ENCODE assay signal across 8 mouse cellular contexts in genomic region chr13:53178171-53178570, GRCm38 (mm10).
DNase-seq lines count a peak whose midpoint lies in the region; ATAC-seq and TF ChIP-seq lines count a peak whose summit lies in the region.

No protein-coding gene starts in this region.

- no peaks in the 10 kb centered on the region for H3K27me3 ChIP-seq in hindbrain, embryonic 10.5 days (ENCODE audit: insufficient read depth, poor library complexity, severe bottlenecking)
- H3K27me3 ChIP-seq in hindbrain, embryonic 11.5 days (ENCODE audit: control insufficient read depth, insufficient read depth, low read length), result no peaks in the 10 kb centered on the region
- H3K27me3 ChIP-seq in embryonic facial prominence, embryonic 15.5 days, result no peaks in the 10 kb centered on the region; the same call in 1 of the 2 replicates
- H3K27me3 ChIP-seq in kidney, embryonic 15.5 days, result peaks cover 55% of the 10 kb centered on the region
- no peaks in the 10 kb centered on the region for H3K27me3 ChIP-seq in midbrain, postnatal 0 days (ENCODE audit: insufficient read depth, low read length)

- DNase-seq in hindbrain, embryonic 10.5 days (ENCODE audit: low spot score), result no peak
- no peak for DNase-seq in hindbrain, embryonic 11.5 days (ENCODE audit: low spot score)
- DNase-seq in midbrain, postnatal 0 days (ENCODE audit: low spot score), result peak; percentile 48
- no peak for DNase-seq in spleen, adult 12 weeks (ENCODE audit: low spot score)
- DNase-seq in embryo, embryonic 10 days (ENCODE audit: low spot score), result no peak
- no peak for DNase-seq in gastrocnemius, adult 8-10 months (ENCODE audit: low spot score in 2 of 2)

- ATAC-seq in hindbrain, embryonic 11.5 days (ENCODE audit: low FRiP score), result no peak
- ATAC-seq in embryonic facial prominence, embryonic 15.5 days (ENCODE audit: insufficient number of reproducible peaks, low FRiP score, low TSS enrichment, low read depth), result no peak
- ATAC-seq in kidney, embryonic 15.5 days (replicated peaks; ENCODE audit: low FRiP score), result peak; percentile 34
- peak; percentile 59; the same call in 1 of the 2 replicates for ATAC-seq in midbrain, postnatal 0 days (ENCODE audit: low FRiP score)

- H3K4me1 ChIP-seq in hindbrain, embryonic 10.5 days (replicated peaks), result peaks cover 65% of the 10 kb centered on the region
- H3K4me1 ChIP-seq in hindbrain, embryonic 11.5 days (replicated peaks; ENCODE audit: control insufficient read depth, insufficient read depth, low read length), result peaks cover 9% of the 10 kb centered on the region
- peaks cover 73% of the 10 kb centered on the region for H3K4me1 ChIP-seq in embryonic facial prominence, embryonic 15.5 days
- peaks cover 58% of the 10 kb centered on the region for H3K4me1 ChIP-seq in kidney, embryonic 15.5 days
- peaks cover 7% of the 10 kb centered on the region; the same call in 1 of the 2 replicates for H3K4me1 ChIP-seq in midbrain, postnatal 0 days (ENCODE audit: insufficient read depth, low read length)

- H3K9me3 ChIP-seq in hindbrain, embryonic 10.5 days, result no peaks in the 10 kb centered on the region
- H3K9me3 ChIP-seq in hindbrain, embryonic 11.5 days (ENCODE audit: control insufficient read depth, low read length), result no peaks in the 10 kb centered on the region
- no peaks in the 10 kb centered on the region for H3K9me3 ChIP-seq in embryonic facial prominence, embryonic 15.5 days (replicated peaks)
- H3K9me3 ChIP-seq in kidney, embryonic 15.5 days (replicated peaks), result no peaks in the 10 kb centered on the region
- no peaks in the 10 kb centered on the region for H3K9me3 ChIP-seq in midbrain, postnatal 0 days (ENCODE audit: low read length)

- H3K9ac ChIP-seq in hindbrain, embryonic 11.5 days (ENCODE audit: low read depth, low read length), result no peak overlapping the region
- H3K9ac ChIP-seq in embryonic facial prominence, embryonic 15.5 days, result no peak overlapping the region
- H3K9ac ChIP-seq in kidney, embryonic 15.5 days, result no peak overlapping the region
- no peak overlapping the region for H3K9ac ChIP-seq in midbrain, postnatal 0 days (replicated peaks; ENCODE audit: low read length, poor library complexity, severe bottlenecking)

- H3K27ac ChIP-seq in hindbrain, embryonic 10.5 days, result peak overlapping the region; percentile 68; the same call in 1 of the 2 replicates
- no peak overlapping the region for H3K27ac ChIP-seq in hindbrain, embryonic 11.5 days (ENCODE audit: low read depth, low read length)
- H3K27ac ChIP-seq in embryonic facial prominence, embryonic 15.5 days (replicated peaks), result peak overlapping the region; percentile 67
- peak overlapping the region; percentile 72 for H3K27ac ChIP-seq in kidney, embryonic 15.5 days
- H3K27ac ChIP-seq in midbrain, postnatal 0 days (ENCODE audit: low read depth, low read length), result peak overlapping the region; percentile 47; the same call in 1 of the 2 replicates

- TF ChIP-seq CTCF in midbrain, postnatal 0 days (IDR thresholded peaks at IDR 0.05), result no peak

- H3K4me2 ChIP-seq in hindbrain, embryonic 11.5 days (replicated peaks; ENCODE audit: low read depth, low read length), result no peak overlapping the region
- peak overlapping the region; percentile 25 for H3K4me2 ChIP-seq in embryonic facial prominence, embryonic 15.5 days (replicated peaks)
- H3K4me2 ChIP-seq in kidney, embryonic 15.5 days, result peak overlapping the region; percentile 41
- peak overlapping the region; percentile 15; the same call in 1 of the 2 replicates for H3K4me2 ChIP-seq in midbrain, postnatal 0 days (ENCODE audit: low read depth, low read length, poor library complexity, severe bottlenecking)

- H3K36me3 ChIP-seq in hindbrain, embryonic 10.5 days, result no peaks in the 10 kb centered on the region
- no peaks in the 10 kb centered on the region for H3K36me3 ChIP-seq in hindbrain, embryonic 11.5 days (ENCODE audit: control insufficient read depth, insufficient read depth, low read length)
- no peaks in the 10 kb centered on the region for H3K36me3 ChIP-seq in embryonic facial prominence, embryonic 15.5 days
- H3K36me3 ChIP-seq in kidney, embryonic 15.5 days, result no peaks in the 10 kb centered on the region
- H3K36me3 ChIP-seq in midbrain, postnatal 0 days (ENCODE audit: insufficient read depth, low read length), result no peaks in the 10 kb centered on the region

- WGBS in hindbrain, embryonic 10.5 days, result 38% methylated on average over 4 of the region's 4 CpGs
- 25% methylated on average over 4 of the region's 4 CpGs for WGBS in hindbrain, embryonic 11.5 days
- WGBS in embryonic facial prominence, embryonic 15.5 days, result 36% methylated on average over 4 of the region's 4 CpGs
- WGBS in kidney, embryonic 15.5 days, result 17% methylated on average over 4 of the region's 4 CpGs
- WGBS in midbrain, postnatal 0 days, result 19% methylated on average over 4 of the region's 4 CpGs

- H3K4me3 ChIP-seq in hindbrain, embryonic 10.5 days, result no peak overlapping the region; the same call in none of the 2 replicates
- no peak overlapping the region for H3K4me3 ChIP-seq in hindbrain, embryonic 11.5 days (ENCODE audit: low read depth, low read length)
- H3K4me3 ChIP-seq in embryonic facial prominence, embryonic 15.5 days (replicated peaks), result no peak overlapping the region
- H3K4me3 ChIP-seq in kidney, embryonic 15.5 days (replicated peaks), result no peak overlapping the region
- H3K4me3 ChIP-seq in midbrain, postnatal 0 days (ENCODE audit: low read depth, low read length), result no peak overlapping the region

Comparison
In these comparisons a context has a peak if more than half of its experiments do, and no peak if none do; other contexts are left out.
1. ATAC-seq: peak in kidney, embryonic 15.5 days (single experiment) and midbrain, postnatal 0 days (single experiment); none in hindbrain, embryonic 11.5 days (single experiment) and embryonic facial prominence, embryonic 15.5 days (single experiment).